Mouse (Mus musculus) kidney, embryonic 14.5 days (tissue): Measurements from ENCODE around the gene Olfr884. TPM values are rescaled to one million over a fixed set of nuclear protein-coding genes. Genes with fewer than 3 reads are reported as not detected.

Experiments used
- ATAC-seq: fragments of 200-750 bp; cut with Nextera tagmentation; 2 replicates; pipeline ENCODE4 v1.8.0; 2017; ENCODE audit warnings: moderate number of reproducible peaks, mild to moderate bottlenecking, moderate TSS enrichment, moderate library complexity; ENCODE audit not compliant: low FRiP score, low TSS enrichment
- H3K27ac ChIP-seq: fragments of 300-500 bp; sonication (generic); 2 replicates; pipeline ENCODE4 v1.5.1; 2014; ENCODE audit warnings: low read depth, mild to moderate bottlenecking, low read length, moderate library complexity, mixed read lengths
- H3K27me3 ChIP-seq: fragments of 300-500 bp; sonication (generic); 2 replicates; pipeline ENCODE4 v1.6.1; 2014; ENCODE audit warnings: mild to moderate bottlenecking, low read length; ENCODE audit not compliant: control insufficient read depth, insufficient read depth
- H3K36me3 ChIP-seq: fragments of 300-500 bp; sonication (generic); 2 replicates; pipeline ENCODE4 v1.6.1; 2014; ENCODE audit warnings: low read length, mixed read lengths; ENCODE audit not compliant: control insufficient read depth, insufficient read depth
- H3K4me1 ChIP-seq: fragments of 300-500 bp; sonication (generic); 2 replicates; pipeline ENCODE4 v1.6.1; 2014; ENCODE audit warnings: low read length, mixed read lengths; ENCODE audit not compliant: control insufficient read depth, insufficient read depth
- H3K4me2 ChIP-seq: fragments of 300-500 bp; sonication (generic); replicated peaks from 2 replicates; pipeline ENCODE4 v1.6.1; 2014; ENCODE audit warnings: low read depth, mild to moderate bottlenecking, low read length
- H3K4me3 ChIP-seq: fragments of 300-500 bp; sonication (generic); 2 replicates; pipeline ENCODE4 v1.5.1; 2014; ENCODE audit warnings: mild to moderate bottlenecking, low read length
- H3K9ac ChIP-seq: fragments of 300-500 bp; sonication (generic); 2 replicates; pipeline ENCODE4 v1.6.1; 2014; ENCODE audit warnings: low read depth, mild to moderate bottlenecking, low read length, moderate library complexity
- H3K9me3 ChIP-seq: fragments of 300-500 bp; sonication (generic); 2 replicates; pipeline ENCODE4 v1.6.1; 2016; ENCODE audit warnings: low read length; ENCODE audit not compliant: control insufficient read depth
- WGBS: fragments of 180-500 bp; shearing (Covaris S2); extraction: QIAGEN DNeasy Blood & Tissue Kit; methylation state at CpG from one replicate; pipeline ENCODE4 v1.1.7; 2014; 5-methylcytosine and 5-hydroxymethylcytosine counted together
- polyA plus RNA-seq: library from polyadenylated mRNA; unstranded; fragments of >200 nt; fragmentation: Nextera tagmentation; extraction: Ambion mirVana; gene quantifications from 2 replicates; pipeline ENCODE4 v1.2.1, GENCODE M21; 2014

The Olfr884 gene
- polyA plus RNA-seq = not detected in 2 replicates

- H3K4me2 ChIP-seq = no peak within 1 kb of the TSS
- H3K4me3 ChIP-seq = no peak within 1 kb of the TSS
- H3K27me3 ChIP-seq = no peaks in the 10 kb centered on the region
- ATAC-seq = no peak
- no peaks in the 10 kb centered on the region for H3K9me3 ChIP-seq
- WGBS = 65% methylated on average over 1 of the region's 1 CpGs
- no peaks in the 10 kb centered on the region for H3K4me1 ChIP-seq
- no peaks in the 10 kb centered on the region for H3K36me3 ChIP-seq
- no peak within 1 kb of the TSS for H3K9ac ChIP-seq
- no peak within 1 kb of the TSS for H3K27ac ChIP-seq
Observed at GRCm38 (mm10) chr9:38046255-38046654, at the start of gene Olfr884. Olfr884 (plus strand) TSS chr9:38046555.

- Histone ChIP-seq H3K9me3 (no peaks in the 10 kb centered on the region), H3K36me3 (no peaks in the 10 kb centered on the region), H3K27ac (no peak overlapping the region), H3K4me1 (no peaks in the 10 kb centered on the region), H3K9ac (no peak overlapping the region), H3K27me3 (no peaks in the 10 kb centered on the region), H3K4me2 (no peak overlapping the region), H3K4me3 (no peak overlapping the region)
- 29% methylated on average over 2 of the region's 2 CpGs for WGBS
- no peak for ATAC-seq
Observed at GRCm38 (mm10) chr9:37998581-37999204, 47.7 kb upstream of the Olfr884 start.

GRCm38 (mm10) chr9:38000021-38000420 lies 46.3 kb upstream of the Olfr884 start:
- WGBS = 59% methylated on average over 1 of the region's 1 CpGs
- Histone ChIP-seq H3K4me3 (no peak overlapping the region), H3K27ac (no peak overlapping the region), H3K9me3 (no peaks in the 10 kb centered on the region), H3K27me3 (no peaks in the 10 kb centered on the region), H3K4me2 (no peak overlapping the region), H3K4me1 (no peaks in the 10 kb centered on the region), H3K9ac (no peak overlapping the region), H3K36me3 (no peaks in the 10 kb centered on the region)
- ATAC-seq = no peak

GRCm38 (mm10) chr9:38025508-38025907 lies 20.8 kb upstream of the Olfr884 start, which contains the start of gene Olfr883:
Olfr883 (plus strand) TSS chr9:38025808.
- WGBS = 95% methylated on average over 1 of the region's 1 CpGs
- H3K27ac ChIP-seq = no peak within 1 kb of the TSS
- H3K4me3 ChIP-seq = no peak within 1 kb of the TSS
- no peaks in the 10 kb centered on the region for H3K36me3 ChIP-seq
- no peaks in the 10 kb centered on the region for H3K4me1 ChIP-seq
- no peak within 1 kb of the TSS for H3K9ac ChIP-seq
- ATAC-seq = no peak
- H3K27me3 ChIP-seq = no peaks in the 10 kb centered on the region
- H3K4me2 ChIP-seq = no peak within 1 kb of the TSS
- no peaks in the 10 kb centered on the region for H3K9me3 ChIP-seq

- no peak within 1 kb of the TSS for H3K27ac ChIP-seq
- 90% methylated on average over 3 of the region's 3 CpGs for WGBS
- no peak for ATAC-seq
Observed at GRCm38 (mm10) chr9:38061022-38061421, 14.7 kb downstream of the Olfr884 start, which contains the start of gene Olfr885. Olfr885 (plus strand) TSS chr9:38061322.

GRCm38 (mm10) chr9:38083772-38084171 lies 37.4 kb downstream of the Olfr884 start, which contains the start of gene Olfr887:
Olfr887 (plus strand) TSS chr9:38084072.
- no peaks in the 10 kb centered on the region for H3K36me3 ChIP-seq
- no peaks in the 10 kb centered on the region for H3K4me1 ChIP-seq
- H3K27me3 ChIP-seq = no peaks in the 10 kb centered on the region
- H3K9ac ChIP-seq = no peak within 1 kb of the TSS
- no peak within 1 kb of the TSS for H3K27ac ChIP-seq
- no peaks in the 10 kb centered on the region for H3K9me3 ChIP-seq
- H3K4me2 ChIP-seq = no peak within 1 kb of the TSS
- 82% methylated on average over 1 of the region's 1 CpGs for WGBS
- ATAC-seq = no peak
- H3K4me3 ChIP-seq = no peak within 1 kb of the TSS

More at GRCm38 (mm10) chr9:38061022-38061421, 14.7 kb downstream of the Olfr884 start, which contains the start of gene Olfr885:
- Histone ChIP-seq H3K9ac (no peak within 1 kb of the TSS), H3K4me3 (no peak within 1 kb of the TSS), H3K4me2 (no peak within 1 kb of the TSS), H3K4me1 (no peaks in the 10 kb centered on the region), H3K36me3 (no peaks in the 10 kb centered on the region), H3K9me3 (no peaks in the 10 kb centered on the region), H3K27me3 (no peaks in the 10 kb centered on the region)

Other genes starting within 250 kb of the Olfr884 start
- not detected in 2 replicates for gene Olfr876, start 243.5 kb upstream of the Olfr884 start, polyA plus RNA-seq
- gene Olfr877, start 192.3 kb upstream of the Olfr884 start, polyA plus RNA-seq = not detected in 2 replicates
- gene Olfr145, start 149.8 kb upstream of the Olfr884 start, polyA plus RNA-seq = not detected in 2 replicates
- not detected in 2 replicates for gene Olfr878, start 128.7 kb upstream of the Olfr884 start, polyA plus RNA-seq
- not detected in 2 replicates for gene Olfr881, start 54.7 kb upstream of the Olfr884 start, polyA plus RNA-seq
- gene Olfr883, start 20.7 kb upstream of the Olfr884 start, polyA plus RNA-seq = not detected in 2 replicates
- gene Olfr885, start 14.8 kb downstream of the Olfr884 start, polyA plus RNA-seq = not detected in 2 replicates
- not detected in 2 replicates for gene Olfr887, start 37.5 kb downstream of the Olfr884 start, polyA plus RNA-seq
- gene Olfr888, start 61.6 kb downstream of the Olfr884 start, polyA plus RNA-seq = not detected in 2 replicates
- gene Olfr889, start 68.6 kb downstream of the Olfr884 start, polyA plus RNA-seq = 0.07 TPM in 1 of 2 replicates, not detected in the other
- not detected in 2 replicates for gene Olfr890, start 96.0 kb downstream of the Olfr884 start, polyA plus RNA-seq
- not detected in 2 replicates for gene Olfr891, start 134.3 kb downstream of the Olfr884 start, polyA plus RNA-seq
- gene Olfr893, start 161.8 kb downstream of the Olfr884 start, polyA plus RNA-seq = not detected in 2 replicates
- not detected in 2 replicates for gene Olfr894, start 171.5 kb downstream of the Olfr884 start, polyA plus RNA-seq
- not detected in 2 replicates for gene Olfr143, start 206.2 kb downstream of the Olfr884 start, polyA plus RNA-seq
- not detected in 2 replicates for gene Olfr895, start 221.3 kb downstream of the Olfr884 start, polyA plus RNA-seq
- gene Olfr896-ps1, start 244.6 kb downstream of the Olfr884 start, polyA plus RNA-seq = not detected in 2 replicates